ENCODE assay signal across 18 mouse cellular contexts in genomic region chr6:52098851-52099250, GRCm38 (mm10). TPM values are rescaled to one million over a fixed set of nuclear protein-coding genes. Genes with fewer than 3 reads are reported as not detected.
"Had no signal": no experiment of that assay in that cellular context is flagged by ENCODE, and none has a peak within 500 bp of the region (broad histone marks: within the 10 kb centered on the region; RNA-seq: fewer than 3 reads in every experiment).

No protein-coding gene starts in this region.

- H3K27ac ChIP-seq: lung, embryonic 15.5 days; macrophage; midbrain, embryonic 13.5 days; midbrain, embryonic 15.5 days; neural tube, embryonic 12.5 days; stomach, embryonic 15.5 days; stomach, postnatal 0 days had no signal

- H3K4me1 ChIP-seq: megakaryocyte, embryonic 14.5 days; midbrain, embryonic 13.5 days; midbrain, embryonic 15.5 days; stomach, embryonic 15.5 days had no signal

- DNase-seq: liver, postnatal 0 days; lung, adult 2 months; lung, postnatal 14 days; lung, postnatal 36 days; right cerebral cortex, postnatal 14 days; thymus, postnatal 25 days; thymus, postnatal 4 days had no signal

- H3K9ac ChIP-seq: liver, postnatal 0 days; lung, embryonic 15.5 days; midbrain, embryonic 13.5 days; midbrain, embryonic 15.5 days; neural tube, embryonic 12.5 days; stomach, embryonic 15.5 days had no signal

- H3K36me3 ChIP-seq: lung, embryonic 15.5 days; midbrain, embryonic 13.5 days; midbrain, embryonic 15.5 days; neural tube, embryonic 12.5 days; stomach, embryonic 15.5 days had no signal

- ATAC-seq: liver, postnatal 0 days; lung, postnatal 0 days; midbrain, embryonic 13.5 days; midbrain, embryonic 15.5 days had no signal

- H3K27me3 ChIP-seq: lung, embryonic 15.5 days; midbrain, embryonic 13.5 days; midbrain, embryonic 15.5 days; neural tube, embryonic 12.5 days; stomach, embryonic 15.5 days had no signal

- H3K4me3 ChIP-seq: lung, embryonic 15.5 days; megakaryocyte, embryonic 14.5 days; midbrain, embryonic 13.5 days; midbrain, embryonic 15.5 days; neural tube, embryonic 12.5 days; stomach, embryonic 15.5 days had no signal

- H3K9me3 ChIP-seq: lung, embryonic 15.5 days; megakaryocyte, embryonic 14.5 days; midbrain, embryonic 13.5 days; midbrain, embryonic 15.5 days; neural tube, embryonic 12.5 days; stomach, embryonic 15.5 days had no signal

- H3K4me2 ChIP-seq: lung, embryonic 15.5 days; midbrain, embryonic 11.5 days; midbrain, embryonic 13.5 days; midbrain, embryonic 15.5 days; neural tube, embryonic 12.5 days; stomach, embryonic 15.5 days had no signal

RNA-seq across cellular contexts. Expression of gene Hoxa1, which starts 59.3 kb away (rescaled TPM):
- polyA plus RNA-seq: midbrain, postnatal 0 days had no signal
